Mouse (Mus musculus) ES-CJ7 (cell line): ENCODE results near the gene Amotl2.

Experiments
- DNase-seq: peaks from one replicate; pipeline ENCODE4 v3.0.0; 2011; ENCODE audit warnings: low read depth, low spot score

Gene Amotl2

DNA sequence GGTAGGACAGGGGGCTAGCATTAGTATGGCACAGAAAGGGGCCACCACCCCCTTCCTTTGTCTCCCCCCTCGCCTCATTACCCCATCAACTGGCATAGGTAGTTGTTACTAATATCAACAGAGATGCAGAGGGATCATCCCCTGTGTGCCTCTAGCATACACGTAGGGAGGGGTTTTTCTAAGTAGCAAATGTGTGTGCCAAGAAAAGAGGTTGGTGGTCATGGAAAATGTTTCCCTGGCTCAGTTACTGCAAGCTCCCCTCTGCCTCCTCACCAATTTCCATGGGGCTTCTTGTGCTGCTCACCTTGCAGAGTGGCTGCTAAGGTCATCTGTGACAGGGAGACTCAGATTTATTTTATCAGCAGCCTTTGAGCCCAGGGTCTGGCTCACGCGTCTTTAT lies 2.6 kb downstream of the Amotl2 start:
- no peak for DNase-seq

DNA sequence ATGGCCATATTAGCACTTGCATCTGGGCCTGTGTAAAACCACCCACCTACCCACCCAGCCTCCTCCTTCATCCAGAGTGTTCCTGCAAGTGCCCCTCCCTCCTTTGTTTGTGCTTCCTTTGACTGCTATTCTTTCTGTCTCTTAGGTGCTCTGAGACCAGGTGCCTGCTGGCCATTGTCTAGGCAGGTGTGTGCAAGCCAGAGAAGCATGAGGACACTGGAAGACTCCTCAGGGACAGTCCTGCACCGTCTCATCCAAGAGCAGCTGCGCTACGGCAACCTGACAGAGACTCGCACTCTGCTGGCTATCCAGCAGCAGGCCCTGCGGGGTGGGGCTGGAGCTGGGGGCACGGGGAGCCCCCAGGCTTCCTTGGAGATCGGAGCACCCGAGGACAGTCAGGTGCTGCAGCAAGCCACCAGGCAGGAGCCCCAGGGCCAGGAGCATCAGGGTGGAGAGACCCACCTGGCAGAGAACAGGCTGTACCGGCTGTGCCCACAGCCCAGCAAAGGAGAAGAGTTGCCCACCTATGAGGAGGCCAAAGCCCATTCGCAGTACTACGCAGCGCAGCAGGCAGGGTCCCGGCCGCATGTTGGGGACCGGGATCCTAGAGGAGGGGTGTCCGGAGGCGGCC lies 3.6 kb downstream of the Amotl2 start:
- peak; percentile 53 for DNase-seq

DNA sequence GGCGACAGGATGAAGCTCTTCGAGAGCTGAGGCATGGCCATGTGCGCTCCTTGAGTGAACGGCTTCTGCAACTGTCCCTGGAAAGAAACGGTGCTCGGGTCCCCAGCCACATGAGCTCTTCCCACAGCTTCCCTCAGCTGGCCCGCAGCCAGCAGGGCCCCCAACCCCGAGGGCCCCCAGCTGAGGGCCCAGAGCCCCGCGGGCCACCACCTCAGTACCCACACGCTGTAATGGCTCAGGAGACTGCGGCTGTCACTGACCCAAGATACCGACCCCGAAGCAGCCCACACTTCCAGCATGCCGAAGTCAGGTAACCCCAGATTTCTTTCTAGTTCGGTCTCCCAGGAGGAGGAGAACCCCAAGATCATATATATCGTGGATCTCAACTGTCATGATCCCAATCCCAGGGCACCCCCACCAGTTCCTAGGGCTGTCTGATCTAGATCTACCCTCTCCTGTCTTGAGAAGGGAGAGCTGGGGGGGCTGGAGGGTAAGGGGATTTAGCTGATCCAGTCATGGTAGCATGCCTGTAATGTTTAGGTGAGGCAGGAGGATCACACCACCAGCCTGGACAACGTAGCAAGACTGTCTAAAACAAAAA lies 4.2 kb downstream of the Amotl2 start:
- no peak for DNase-seq

DNA sequence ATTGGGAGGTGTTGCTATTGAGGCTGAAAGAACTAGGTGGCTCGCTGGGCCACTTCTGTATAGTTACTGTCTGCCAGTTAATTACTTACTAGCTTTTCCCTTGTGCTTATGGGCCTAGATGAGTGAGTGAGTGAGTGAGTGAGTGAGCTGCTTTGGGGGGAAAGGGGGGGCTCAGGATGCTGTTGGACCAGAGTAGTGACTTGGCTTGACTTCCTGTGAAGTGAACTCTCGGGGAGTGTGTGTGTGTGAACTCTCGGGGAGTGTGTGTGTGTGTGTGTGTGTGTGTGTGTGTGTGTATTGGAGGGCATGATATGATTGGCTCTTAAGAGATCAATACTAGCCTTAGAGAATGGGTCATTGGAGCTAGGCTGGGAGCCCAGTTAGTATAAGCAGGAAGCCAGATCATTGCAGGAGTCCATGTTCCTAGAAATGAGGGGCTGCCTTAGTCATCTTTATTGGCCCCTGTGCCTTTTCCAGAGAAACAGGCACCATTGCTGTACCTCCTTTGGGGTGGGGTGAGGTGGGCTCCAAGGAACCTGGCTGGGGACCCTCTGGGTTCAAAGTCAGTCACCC lies 5.0 kb downstream of the Amotl2 start:
- DNase-seq, result no peak

DNA sequence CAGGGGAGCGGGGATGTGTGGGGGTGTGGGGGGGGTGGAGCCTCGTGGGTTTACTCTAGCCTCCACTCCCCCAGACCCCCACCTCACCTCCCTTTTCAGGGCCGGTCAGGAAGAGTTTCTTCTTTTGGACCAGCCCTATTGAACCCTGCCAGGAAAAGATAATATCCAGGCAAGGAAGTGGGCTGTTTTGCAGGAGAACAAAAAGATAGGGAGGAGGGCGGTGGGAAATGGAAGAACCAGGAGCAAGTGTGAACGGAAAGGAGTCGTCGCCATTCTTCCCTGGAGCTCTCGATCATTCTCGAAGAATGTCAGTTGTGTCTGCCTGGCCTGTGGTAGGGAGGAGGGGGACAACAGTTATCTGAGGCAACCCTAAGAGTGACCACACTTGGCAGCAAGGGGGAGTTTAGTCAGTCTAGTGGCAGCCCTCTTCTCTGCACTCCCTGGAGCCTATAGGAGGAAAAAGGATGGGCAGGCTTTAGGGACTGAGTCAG lies 5.6 kb downstream of the Amotl2 start:
- DNase-seq, result no peak

DNA sequence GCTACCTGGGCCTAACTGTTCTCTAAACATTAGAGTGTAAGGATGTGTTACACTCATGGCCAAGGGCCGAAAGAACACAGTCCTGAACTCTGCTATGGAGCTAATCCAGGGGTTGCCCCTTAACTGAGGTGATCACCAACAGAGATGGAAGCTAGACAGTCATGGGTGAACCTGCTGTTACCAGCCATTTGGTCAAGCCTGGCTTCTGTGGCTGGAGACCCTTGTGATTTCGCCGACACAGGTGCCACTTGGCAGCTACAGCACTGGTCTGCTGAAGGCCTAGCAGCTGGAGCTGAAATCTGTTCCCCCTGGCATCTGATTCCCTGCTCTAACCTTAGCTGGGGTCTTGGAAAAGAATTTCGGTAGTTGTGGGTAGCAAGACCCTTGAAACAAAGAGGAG lies 6.3 kb downstream of the Amotl2 start:
- no peak for DNase-seq

DNA sequence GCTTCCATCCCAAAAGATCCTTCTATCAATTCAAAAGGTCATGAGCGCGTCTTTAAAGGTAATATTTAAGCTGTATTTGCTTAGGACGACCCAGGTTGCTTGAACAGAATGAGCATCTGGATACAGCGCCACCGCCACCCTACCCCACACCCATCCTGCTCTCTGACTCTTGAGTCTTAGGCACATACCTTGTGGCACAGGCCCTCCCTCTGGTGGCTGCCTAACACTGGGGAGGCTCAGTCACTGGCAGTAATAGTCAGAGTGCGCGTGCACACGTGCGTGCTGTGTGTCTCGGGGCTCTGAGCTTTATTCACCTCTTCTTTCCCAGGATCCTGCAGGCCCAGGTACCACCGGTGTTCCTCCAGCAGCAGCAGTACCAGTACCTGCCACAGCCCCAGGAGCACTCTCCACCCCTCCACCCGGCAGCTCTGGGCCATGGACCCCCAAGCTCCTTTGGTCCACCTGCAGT lies 6.8 kb downstream of the Amotl2 start:
- no peak for DNase-seq

DNA sequence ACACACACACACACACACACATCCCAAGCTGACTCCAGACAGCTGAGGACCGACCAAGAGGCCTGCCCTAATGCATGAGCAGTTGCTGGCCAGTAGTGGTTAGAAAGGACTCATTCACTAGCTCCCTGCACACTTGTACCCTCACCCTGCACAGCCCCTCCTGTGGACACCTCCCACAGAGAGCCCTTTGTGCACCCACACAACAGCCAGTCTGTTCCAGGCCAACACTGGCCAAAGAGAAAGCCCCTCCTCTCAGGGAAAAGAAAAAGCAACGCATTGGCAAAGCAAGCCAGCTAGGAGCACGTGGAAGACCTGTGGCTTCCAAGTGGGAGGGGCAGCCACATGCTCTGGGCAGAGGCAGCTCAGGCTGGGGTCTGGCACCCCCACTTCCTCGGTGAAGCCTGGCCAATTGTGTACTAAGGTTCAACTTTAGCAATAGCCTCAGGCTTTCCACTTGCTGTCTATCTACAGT lies 7.6 kb downstream of the Amotl2 start:
- DNase-seq, result no peak

DNA sequence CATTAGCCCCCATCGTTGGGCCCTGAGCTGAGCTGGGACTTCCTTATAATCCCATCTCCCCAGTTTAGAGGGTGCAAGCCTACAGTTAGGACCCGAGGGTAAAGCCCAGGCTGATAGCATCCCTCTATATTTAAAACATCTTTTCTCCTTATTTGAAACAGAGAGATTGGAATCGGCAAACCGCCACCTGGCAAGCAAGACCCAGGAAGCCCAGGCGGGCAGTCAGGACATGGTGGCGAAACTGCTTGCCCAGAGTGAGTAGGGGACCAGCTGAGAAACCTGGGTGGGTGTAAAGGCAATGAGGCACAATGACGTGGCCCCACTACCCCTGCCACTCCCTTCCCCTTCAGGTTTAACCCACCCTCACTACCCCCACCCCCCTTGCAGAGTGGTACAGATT lies 8.5 kb downstream of the Amotl2 start:
- DNase-seq, result no peak

DNA sequence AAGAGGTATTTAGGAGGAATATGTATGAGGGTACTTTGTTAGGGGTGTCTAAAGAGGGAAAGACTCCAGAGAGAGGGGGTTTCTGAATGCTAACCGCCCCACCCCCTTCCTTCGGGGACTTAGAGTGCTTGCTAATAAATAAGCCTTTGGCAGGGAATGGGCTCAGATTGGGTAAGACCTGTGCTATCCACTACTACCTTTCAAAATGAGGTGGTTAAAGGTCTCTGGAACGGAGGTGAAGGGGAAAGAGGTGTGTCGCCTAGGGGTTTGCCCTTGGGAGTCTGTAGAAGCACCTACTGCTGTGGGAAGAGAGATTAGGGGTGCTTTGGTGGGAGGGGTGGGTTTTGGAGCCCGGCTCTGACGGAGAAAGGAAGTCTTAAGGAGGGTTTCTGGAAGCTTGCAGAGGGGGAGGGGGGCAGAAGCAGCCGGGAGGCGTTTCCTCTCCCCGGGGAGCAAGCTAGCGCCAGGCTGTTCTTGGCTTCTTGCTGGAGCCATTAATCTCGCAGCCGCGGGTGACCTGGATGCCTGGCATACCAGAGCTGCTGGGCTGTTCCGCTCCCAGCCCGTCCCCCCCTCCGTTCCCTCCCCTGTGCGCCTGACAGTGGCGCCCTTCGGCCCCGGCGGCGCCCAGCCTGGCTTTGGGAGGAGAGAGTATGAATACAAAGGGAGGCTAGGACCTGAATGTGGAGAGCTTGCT lies 9.6 kb downstream of the Amotl2 start:
- DNase-seq, result peak; percentile 96

DNA sequence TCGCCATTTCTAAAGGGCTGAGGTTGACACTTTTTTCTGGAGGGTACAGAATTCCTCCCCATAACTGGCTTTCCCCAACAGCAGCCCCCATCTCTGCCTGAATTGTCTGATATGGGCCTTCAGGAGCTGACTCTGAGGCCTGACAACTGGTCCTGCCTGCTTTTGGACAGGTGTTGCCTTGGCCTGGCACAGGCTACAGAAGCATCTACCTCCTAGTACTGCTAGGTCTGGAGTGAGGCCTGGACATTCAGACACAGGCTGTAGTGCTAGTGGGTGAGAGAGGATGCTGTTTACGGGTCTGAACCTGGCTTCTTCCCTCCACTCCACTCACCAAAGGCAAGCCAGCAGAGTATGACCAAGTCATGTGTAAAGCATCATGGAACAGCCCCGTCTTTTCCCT lies 10.3 kb downstream of the Amotl2 start:
- no peak for DNase-seq

DNA sequence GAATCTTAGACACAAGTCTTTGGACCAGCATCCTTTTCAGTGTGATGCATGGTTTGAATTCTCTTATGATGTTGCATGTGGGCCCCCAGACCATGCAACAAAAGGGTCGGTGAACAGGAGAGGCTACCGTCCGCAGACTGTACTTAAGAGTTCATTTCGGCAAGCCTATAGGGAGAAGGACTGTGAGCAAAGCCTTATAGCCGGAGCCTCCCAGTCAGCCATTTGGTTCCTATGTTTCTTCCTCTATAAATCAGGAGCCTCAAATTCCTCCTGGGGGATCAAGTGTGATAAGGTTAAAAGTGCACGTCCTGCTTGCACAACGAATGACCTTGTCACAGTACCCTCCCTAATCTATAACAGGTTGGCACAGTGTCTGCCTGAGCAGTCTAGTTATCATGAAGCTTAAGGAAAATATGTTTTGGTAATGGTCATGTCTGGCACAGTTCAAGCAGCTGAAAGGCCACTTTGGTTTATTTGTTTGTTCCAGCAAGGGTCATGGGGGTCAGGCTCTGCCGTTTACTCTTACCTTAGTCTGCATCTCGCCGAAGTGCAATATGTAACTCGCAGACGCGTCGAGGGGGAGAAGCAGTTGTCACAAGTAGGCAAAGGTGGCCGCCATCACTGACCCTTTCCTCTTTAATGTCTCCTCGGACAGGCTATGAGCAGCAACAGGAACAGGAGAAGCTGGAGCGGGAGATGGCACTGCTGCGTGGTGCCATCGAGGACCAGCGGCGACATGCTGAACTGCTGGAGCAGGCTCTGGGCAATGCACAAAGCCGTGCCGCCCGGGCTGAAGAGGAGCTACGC lies 11.4 kb downstream of the Amotl2 start:
- DNase-seq, result no peak

DNA sequence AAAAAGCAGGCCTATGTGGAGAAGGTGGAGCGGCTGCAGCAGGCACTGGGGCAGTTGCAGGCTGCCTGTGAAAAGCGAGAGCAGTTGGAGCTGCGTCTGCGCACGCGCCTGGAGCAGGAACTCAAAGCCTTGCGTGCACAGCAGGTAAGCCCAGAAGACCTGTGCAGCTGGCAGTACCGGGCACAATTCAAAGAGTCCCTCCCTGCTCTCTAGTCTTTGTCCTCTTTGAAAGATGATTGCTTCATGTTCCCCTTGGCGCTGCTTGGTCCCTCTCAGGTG lies 11.9 kb downstream of the Amotl2 start:
- no peak for DNase-seq

DNA sequence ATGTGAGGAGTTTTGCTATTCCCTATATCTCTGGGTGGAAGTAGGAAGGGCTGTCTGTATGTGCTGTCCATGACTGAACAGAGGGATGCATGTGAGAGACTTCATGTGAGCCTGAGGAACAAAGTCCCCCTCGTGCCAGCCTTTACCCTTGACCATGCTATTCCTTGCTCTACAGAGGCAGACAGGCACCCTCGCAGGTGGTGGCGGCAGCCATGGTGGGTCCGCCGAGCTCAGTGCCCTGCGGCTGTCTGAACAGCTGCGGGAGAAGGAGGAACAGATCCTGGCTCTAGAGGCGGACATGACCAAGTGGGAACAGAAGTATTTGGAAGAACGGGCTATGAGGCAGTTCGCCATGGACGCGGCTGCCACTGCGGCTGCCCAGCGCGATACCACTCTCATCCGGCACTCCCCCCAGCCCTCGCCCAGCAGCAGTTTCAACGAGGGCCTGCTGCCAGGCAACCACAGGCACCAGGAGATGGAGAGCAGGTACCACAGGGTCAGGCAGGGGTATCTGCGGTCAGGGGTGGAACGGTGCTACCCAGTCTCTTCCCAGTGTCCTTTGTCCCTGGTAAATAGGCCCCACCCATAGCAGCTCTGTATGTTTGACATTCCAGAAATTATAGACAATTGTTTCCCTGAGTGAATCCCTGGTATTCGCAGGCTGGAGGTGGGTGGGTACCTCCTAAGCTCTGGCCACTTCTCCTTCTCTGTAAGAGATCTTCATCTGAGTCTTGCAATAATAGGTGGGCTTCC lies 12.8 kb downstream of the Amotl2 start:
- no peak for DNase-seq

DNA sequence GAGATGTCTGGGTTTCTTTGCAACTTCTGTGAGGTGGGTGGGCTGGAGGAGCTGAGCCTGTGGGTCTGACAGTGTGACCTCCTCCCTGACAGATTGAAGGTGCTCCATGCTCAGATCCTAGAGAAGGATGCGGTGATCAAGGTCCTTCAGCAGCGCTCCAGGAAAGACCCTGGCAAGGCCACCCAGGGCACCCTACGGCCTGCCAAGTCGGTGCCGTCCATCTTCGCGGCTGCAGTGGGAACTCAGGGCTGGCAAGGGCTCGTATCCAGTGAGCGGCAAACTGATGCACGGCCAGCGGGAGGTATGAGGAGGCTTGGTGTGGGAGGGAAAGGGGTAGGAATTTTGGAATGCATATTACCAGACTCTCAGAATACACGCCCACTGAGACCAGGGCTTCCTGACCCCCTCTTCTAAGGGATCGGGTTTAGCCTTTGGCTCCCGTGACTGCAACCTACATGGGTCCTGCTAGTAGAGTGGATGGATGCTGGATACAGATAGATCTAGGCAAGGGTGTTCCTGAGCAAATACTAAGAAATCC lies 13.5 kb downstream of the Amotl2 start:
- DNase-seq, result no peak

DNA sequence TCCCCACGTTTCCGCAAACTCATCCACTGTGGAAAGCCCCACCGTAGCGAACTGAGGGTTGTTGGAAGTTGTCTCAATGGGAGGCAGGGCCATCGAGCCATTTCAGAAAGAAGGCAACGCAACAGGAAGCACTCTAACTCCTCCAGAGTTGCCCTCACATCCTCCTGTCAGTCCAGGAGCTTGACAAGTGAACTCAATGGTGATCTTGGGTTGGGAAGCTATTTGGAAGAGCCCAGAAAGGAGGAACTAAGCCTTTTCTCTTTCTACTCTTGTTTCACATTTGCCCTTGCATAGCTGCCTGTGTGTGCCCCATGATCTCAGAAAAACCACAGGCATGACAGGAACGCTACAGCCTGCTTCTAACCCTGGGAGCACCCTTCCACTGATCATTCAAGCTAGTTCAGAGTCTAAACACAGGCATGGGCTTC lies 14.6 kb downstream of the Amotl2 start:
- no peak for DNase-seq

DNA sequence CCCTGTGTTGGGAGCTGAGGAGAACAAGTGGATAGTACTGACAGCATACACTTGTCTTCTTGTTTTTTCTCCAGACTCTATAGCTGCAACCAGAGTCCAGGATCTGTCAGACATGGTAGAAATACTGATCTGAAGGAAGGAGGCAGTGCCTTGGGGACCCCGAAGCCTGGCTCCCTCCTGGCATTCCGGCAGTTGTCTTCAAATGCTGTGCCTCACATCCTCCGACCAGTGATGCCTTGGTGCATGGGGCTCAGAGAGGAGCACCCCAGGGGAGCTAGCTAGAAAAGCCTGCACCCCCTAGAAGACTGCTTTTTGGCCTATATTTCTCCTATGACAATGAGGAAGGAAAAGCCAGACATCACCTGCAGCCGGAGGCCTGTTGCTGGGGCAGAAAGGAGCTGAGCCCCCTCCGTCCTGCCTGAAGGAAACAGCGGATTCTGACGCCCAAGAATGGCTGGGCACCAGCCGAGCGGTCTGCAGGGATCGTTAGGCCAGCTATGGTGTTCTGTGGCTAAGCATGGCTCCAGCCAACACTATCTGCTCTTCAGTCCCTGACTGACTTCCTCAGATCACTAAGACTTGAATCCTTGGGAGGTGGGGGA lies 15.2 kb downstream of the Amotl2 start:
- DNase-seq, result no peak

DNA sequence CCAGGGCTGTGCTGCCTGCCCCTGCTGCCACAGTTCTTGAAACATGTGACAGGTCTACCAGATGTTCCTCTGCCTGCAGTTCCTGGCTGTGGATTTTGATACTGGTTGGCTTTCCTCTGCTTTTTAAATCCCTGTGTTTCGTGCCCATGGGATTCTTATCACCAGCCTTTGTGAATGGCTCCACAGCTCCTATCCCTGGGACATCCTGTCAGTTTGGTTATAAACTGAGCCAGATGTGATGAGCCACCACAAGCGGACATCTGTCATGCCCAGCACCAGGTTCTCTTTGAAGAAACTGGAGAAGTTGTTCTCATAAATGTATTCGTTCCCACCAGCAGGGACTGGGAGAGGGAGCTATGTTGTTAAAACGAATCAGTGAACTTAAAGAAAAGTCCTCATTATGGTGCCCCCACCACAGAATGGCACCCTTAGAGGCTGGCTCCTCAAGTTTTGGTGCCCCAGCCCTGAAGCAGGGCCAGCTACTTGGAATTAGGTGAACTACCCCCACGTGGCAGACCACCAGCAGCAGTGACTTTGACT lies 15.9 kb downstream of the Amotl2 start:
- no peak for DNase-seq

DNA sequence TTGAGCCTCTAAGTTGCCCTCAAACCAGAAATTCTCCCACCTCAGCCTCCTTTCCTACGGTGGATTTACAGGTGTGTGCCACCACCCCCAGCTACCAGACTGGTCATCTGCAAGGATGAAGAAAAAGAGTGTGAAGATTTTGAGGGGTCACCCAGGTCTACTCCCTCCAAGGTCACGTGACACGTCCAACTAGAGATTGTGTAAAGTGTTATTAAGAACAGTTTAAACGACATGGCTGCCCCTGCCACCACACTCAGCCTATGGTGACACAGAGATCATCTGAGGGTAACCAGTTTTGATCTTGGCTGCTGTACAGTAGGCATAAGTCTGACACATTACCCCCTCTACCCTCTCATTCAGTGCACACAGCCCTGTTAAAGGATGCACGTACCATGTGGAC lies 17.0 kb downstream of the Amotl2 start:
- DNase-seq, result no peak
